Mouse (Mus musculus): ENCODE measurements around the gene Obscn.
A peak's percentile ranks its signal among the peaks of the same experiment; 100 is the strongest.

Obscn gene

GRCm38 (mm10) chr11:58983691-58984341, 152.4 kb downstream of the Obscn start:
- no peak for DNase-seq (ENCODE audit: low read depth, low spot score)

- no peak for DNase-seq (ENCODE audit: low read depth, low spot score)
Observed at GRCm38 (mm10) chr11:58982471-58983097, 153.6 kb downstream of the Obscn start.

GRCm38 (mm10) chr11:58981541-58982447, 154.4 kb downstream of the Obscn start:
- no peak for DNase-seq (ENCODE audit: low read depth, low spot score)

GRCm38 (mm10) chr11:58980381-58980990, 155.7 kb downstream of the Obscn start:
- DNase-seq (ENCODE audit: low read depth, low spot score): no peak

GRCm38 (mm10) chr11:58979661-58980060, 156.5 kb downstream of the Obscn start:
- no peak for DNase-seq (ENCODE audit: low read depth, low spot score)

GRCm38 (mm10) chr11:58979183-58979582, 157.0 kb downstream of the Obscn start:
- DNase-seq (ENCODE audit: low read depth, low spot score): no peak

GRCm38 (mm10) chr11:58978706-58979030, 157.5 kb downstream of the Obscn start:
- no peak for DNase-seq (ENCODE audit: low read depth, low spot score)

GRCm38 (mm10) chr11:58978027-58978705, 158.0 kb downstream of the Obscn start, which contains the start of gene Trim11:
Trim11 (plus strand) TSS chr11:58978093.
- peak; percentile 64 for DNase-seq (ENCODE audit: low read depth, low spot score)

- no peak for DNase-seq (ENCODE audit: low read depth, low spot score)
Observed at GRCm38 (mm10) chr11:58977607-58978026, 158.6 kb downstream of the Obscn start.

- no peak for DNase-seq (ENCODE audit: low read depth, low spot score)
Observed at GRCm38 (mm10) chr11:58977150-58977549, 159.1 kb downstream of the Obscn start.

GRCm38 (mm10) chr11:58974414-58974813, 161.8 kb downstream of the Obscn start:
- DNase-seq (ENCODE audit: low read depth, low spot score): no peak

GRCm38 (mm10) chr11:58971796-58972195, 164.4 kb downstream of the Obscn start:
- DNase-seq (ENCODE audit: low read depth, low spot score): no peak

- DNase-seq (ENCODE audit: low read depth, low spot score): no peak
Observed at GRCm38 (mm10) chr11:58970831-58971530, 165.2 kb downstream of the Obscn start.

GRCm38 (mm10) chr11:58969659-58970058, 166.5 kb downstream of the Obscn start:
- DNase-seq (ENCODE audit: low read depth, low spot score): no peak

- no peak for DNase-seq (ENCODE audit: low read depth, low spot score)
Observed at GRCm38 (mm10) chr11:58969027-58969426, 167.2 kb downstream of the Obscn start.

- DNase-seq (ENCODE audit: low read depth, low spot score): no peak
Observed at GRCm38 (mm10) chr11:58968551-58968950, 167.7 kb downstream of the Obscn start.

GRCm38 (mm10) chr11:58967346-58967745, 168.9 kb downstream of the Obscn start:
- DNase-seq (ENCODE audit: low read depth, low spot score): no peak

- no peak for DNase-seq (ENCODE audit: low read depth, low spot score)
Observed at GRCm38 (mm10) chr11:58965001-58965760, 171.0 kb downstream of the Obscn start.

GRCm38 (mm10) chr11:58964216-58964615, 172.0 kb downstream of the Obscn start:
- no peak for DNase-seq (ENCODE audit: low read depth, low spot score)

- DNase-seq (ENCODE audit: low read depth, low spot score): no peak
Observed at GRCm38 (mm10) chr11:58963543-58963942, 172.7 kb downstream of the Obscn start.
